Mouse (Mus musculus) kidney, adult 9 months (tissue): ENCODE measurements at regions not wholly inside any gene's neighbourhood (a gene's known extent, or its start where the extent isn't known, plus 50 kb on each side); places are given as distances from the start of the nearest gene placed in this dataset.

ENCODE experiments used
- DNase-seq: peaks from one replicate; pipeline ENCODE4 v3.0.0; 2022

DNA sequence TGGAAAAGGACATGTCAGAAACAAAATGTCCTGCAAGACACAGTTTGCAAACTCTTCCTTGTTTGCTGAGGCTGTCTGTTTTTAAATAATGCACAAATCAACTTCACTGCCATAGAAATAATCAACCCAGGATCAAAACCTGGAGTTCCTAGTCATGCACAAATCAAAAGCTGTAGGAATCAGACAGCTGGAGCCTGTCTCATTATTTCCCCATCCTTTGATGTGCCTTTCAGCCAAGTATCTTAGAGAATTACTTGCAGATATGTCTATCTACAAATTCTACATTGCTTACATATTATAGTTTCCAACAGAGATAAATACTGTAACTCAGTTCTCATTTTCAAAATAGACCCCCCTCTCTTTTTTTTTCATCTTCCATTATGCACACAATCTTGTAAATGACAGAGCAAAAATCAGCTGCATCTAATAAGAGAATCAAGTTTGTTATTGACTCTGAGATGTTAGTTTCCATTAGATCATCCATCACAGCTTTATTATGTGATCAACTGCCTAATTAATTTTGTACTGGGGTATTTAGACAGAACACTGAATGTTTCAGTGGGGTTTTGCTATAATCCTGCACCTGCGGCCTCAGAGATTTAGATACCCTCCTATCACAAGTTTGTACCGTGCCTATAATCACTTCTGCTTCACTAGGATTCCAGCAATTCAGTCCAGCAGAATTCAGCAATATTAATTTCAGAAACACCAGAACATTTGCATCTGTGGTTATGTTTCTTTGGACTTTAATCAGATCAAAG, 798.9 kb upstream of the Tenm2 start:
- no peak for DNase-seq

- no peak for DNase-seq
Measured at GRCm38 (mm10) chr11:38021704-38022103, 785.9 kb upstream of the Tenm2 start.

DNA sequence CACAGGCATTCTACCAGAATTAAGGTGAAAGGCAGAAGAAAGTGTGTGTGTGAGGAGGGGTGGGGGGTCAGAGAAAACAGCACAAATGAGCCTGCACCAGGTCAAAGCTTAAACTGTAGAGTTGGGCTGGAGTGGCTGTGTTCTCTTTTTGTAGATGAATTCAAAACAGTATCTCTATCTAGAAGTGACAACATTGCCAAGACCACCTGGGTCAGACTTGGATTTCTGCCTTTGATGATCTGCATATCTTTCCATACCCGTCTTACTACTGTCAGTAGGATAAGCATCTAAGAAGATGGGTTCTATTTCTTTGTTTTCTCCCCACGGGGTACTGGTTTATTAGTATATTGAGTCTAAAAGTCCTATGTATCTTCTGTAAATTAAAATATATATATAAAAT, 742.4 kb upstream of the Tenm2 start:
- DNase-seq, result no peak

DNA sequence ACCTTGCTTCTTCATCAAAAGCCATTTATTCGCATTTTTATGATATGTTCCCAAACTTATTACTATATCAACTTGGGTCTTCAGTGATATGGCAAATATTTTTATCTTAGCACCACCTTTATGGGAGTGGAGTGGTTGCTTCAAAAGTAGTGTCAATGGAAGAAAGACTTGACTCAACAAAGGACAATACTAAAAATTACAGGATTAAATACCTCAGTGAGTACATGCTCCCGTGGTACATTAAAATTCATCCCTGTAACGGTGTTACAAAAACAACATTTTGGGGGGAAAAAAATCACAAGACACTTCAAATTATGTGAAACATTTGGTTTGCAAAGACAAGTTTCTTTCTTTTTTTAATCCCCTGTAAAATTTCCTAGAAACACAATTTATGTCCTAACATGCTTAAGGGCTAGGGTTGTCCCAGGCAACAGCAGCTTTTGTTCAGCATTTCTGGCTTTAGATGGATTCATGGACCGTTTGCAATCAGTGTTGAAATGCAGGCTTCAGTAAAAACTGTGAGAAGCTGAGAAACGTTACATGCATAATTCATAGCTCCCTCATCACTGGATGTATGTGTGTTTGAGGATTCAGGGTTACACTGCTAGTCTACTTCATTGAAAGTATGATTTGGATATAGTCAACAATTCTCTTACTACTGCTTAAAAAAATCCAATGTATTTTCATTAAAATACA, 700.8 kb upstream of the Tenm2 start:
- no peak for DNase-seq

GRCm38 (mm10) chr11:37913161-37913560, 677.4 kb upstream of the Tenm2 start:
- no peak for DNase-seq

DNA sequence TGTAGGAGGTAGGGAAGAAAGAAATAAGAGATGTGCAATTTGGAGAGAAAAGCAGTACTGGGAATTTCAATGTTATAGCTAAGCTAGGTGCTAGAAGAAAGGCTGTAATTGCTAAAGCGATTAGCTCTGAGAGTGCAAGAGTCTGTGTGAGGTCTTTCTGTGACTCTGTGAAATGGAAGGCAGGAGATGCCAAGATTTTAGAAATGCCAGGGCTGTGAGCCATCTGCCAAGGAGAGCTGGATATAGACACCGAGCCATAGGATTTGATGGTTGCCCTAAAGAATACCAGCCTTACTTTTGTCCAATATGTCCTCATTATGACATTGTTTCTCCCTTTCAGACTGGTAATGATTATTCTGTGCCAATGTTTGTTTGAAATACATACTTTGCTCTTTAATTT, 669.2 kb upstream of the Tenm2 start:
- no peak for DNase-seq

DNA sequence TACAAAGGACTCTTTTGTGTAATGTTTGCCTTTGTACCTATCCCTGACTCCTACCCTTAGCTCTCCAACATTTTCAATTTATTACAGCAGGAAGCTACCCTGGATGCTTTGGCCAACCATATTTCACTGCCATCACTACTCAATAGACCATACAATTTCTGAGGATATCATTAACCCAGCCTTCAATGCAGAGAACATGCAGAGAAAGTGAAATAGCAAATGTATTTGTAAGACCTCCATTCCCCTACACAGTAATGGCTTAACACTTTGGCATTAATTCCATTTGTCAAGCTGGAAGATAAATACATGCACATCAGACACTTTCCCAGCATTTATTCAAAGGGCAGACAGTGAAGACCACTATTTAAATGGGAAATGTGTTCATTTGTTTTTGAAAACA, 661.9 kb upstream of the Tenm2 start:
- no peak for DNase-seq

- no peak for DNase-seq
Measured at GRCm38 (mm10) chr11:37882717-37883116, 647.0 kb upstream of the Tenm2 start.

DNA sequence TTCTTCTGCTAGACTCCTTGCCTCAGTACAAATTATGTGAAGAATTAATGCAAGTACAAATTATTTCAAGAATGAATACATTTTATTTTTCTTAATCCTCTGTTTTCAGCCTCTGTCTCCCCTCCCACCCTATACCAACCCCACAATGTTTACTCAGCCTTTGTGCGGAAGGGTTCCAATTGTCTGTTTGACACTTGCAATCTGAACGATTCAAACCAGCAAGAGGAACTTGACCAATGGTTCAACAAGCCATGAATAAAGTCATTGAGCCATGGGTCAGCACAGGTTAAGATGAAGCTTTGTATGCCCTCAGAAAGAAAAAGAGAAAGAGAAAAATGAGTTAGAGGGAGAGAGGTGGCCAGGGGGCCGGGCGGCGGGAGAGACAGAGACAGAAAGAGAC, 601.5 kb upstream of the Tenm2 start:
- no peak for DNase-seq

- no peak for DNase-seq
Measured at GRCm38 (mm10) chr11:37830975-37831374, 595.2 kb upstream of the Tenm2 start.

- no peak for DNase-seq
Measured at GRCm38 (mm10) chr11:37806761-37807160, 571.0 kb upstream of the Tenm2 start.

DNA sequence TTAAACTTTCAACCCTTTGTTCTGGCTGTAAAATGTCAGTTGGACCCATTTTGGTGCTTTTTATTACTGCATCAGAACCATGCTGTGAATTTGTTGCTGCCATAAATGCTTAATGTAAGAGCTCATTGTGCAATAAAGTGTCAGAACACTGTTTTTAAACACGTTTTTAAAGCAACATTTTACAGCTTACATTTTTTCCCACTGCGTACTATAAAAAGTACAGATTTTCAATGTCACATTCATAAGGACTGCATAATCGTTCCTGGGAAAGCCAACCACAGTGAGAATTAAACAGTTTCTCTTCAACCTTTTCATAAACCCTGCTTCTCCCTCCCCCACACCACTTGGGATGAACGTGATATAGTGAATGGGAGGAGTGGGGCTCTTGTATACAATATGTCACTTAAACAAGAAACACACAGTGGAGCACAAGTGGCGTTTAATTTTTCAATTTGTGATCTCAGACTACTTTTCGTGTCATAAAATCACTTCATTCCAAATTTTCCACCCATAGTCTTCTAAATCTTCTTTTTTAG, 563.1 kb upstream of the Tenm2 start:
- DNase-seq, result no peak

- DNase-seq, result no peak
Measured at GRCm38 (mm10) chr11:37772481-37773089, 536.8 kb upstream of the Tenm2 start.

DNA sequence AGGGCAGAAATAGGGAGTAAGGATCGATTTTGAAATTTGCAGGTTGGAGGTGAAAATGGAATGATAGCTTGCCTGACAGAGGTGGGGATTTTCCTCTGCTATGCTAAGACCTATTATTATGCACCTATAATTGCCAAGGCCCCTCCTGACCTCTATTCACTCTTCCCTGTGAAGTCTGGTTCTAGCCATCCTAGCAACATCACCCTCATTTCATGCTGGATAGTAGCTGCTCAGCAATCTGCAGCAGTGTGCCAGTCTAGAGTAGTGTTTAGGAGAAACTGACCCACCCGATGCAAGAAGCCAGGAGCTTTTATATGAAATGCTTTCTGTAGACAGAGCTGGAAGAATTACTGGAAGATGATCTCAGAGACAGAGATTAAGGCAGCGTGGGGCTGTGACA, 535.1 kb upstream of the Tenm2 start:
- no peak for DNase-seq

DNA sequence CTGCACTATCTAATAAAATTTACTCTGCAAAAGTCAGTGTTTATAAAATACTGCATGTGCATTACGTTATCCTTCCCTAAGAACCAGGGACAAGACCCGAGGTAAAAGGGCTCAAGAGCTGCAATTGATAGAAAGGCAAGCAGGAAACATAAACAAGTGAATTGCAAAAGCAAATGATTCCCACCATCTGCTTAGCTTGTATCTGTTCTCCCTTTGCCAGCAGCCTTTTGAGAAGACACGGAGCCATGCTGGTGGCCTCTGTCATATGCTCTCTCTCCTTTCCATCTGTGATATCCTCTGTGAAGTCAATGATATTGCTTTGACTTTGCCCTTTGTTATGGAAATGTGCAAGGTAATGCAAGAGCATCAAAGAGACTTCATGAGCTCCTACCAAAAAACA, 532.4 kb upstream of the Tenm2 start:
- DNase-seq, result no peak

DNA sequence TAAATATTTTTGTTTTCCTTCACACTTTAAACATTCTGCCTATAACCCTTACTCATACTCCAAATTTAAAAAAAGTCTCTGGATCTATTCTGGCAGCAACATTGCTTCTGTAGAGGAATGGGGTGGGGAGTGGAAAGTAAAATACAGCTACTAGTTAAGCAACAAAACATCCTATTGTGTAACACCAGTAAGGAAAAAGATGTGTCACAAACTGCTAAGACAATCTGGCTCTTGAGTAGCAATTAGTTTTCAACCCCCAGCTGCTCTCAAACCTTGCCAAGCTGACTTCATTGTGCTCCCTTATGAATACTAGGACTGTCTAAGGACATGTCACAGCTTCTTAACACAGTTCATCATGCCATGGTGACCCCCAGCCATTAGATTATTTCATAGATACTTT, 500.2 kb upstream of the Tenm2 start:
- DNase-seq, result no peak

DNA sequence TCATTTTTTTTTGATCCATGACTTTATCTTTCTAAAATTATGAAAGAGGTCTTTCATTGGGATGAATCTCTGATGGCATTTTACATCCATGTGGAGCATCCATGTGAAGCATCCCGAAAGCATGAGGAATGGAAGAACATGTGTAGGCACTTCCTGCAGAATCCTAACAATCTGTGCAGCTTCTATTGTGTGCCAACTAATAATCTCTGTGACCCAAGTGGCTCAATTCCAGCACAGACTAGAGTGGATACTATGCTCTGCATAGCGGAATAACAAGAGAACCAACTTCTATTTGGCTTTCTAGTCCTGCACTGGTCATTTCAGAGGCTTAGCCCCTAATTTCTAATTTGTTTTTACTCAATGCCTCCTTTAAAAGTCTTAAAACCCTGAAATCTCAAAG, 499.7 kb upstream of the Tenm2 start:
- DNase-seq, result no peak

DNA sequence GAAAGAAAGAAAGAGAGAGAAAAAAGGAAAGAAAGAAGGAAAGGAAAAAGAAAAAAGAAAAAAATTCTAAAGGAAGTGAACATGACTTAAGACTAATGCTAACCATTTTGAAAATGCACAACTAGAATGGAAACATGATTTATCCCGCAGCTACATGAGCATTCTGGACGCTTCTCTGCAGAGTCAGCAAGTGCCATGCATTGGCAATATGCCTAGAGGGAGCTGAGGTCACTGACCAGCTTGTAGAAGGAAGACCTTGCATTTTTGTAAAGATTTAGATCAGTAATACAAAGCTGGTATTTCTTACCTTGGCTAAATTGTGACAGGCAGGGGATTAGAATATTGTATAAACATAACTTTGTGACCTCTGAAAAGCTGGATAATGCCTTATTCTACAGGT, 461.2 kb upstream of the Tenm2 start:
- DNase-seq, result peak; percentile 41

DNA sequence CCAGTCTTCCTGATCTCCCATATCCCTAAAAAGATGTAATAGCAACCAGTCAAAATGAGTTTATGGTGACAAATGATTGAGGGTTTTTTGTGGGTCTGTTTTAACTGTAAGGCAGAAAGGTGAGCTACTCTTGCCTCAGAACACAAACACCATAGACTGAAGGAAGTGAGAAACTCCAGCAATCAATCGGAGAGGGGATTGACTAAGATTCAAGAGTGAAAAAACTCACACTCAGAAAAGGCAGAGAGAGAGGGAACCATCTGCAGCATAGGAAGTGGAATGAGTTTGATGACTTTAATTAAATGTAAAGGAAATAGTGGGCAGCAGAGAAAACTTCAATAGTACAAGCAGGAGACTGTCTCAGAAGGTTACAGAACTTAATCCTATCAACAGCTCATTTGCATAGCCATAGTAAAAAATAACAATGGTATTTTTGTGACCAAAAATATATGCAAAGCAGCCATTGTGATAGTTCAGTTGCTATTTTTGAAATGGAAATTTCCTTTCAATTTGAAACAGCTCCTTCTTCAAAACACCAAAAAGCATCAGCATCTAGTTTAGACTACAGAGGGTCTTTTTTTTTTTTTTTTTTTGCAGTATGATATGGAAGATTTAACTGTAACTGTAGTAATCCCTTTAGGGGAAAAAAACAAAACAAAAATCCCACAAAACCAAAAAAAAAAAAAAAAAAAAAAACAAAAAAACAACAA, 442.9 kb upstream of the Tenm2 start:
- DNase-seq, result no peak

DNA sequence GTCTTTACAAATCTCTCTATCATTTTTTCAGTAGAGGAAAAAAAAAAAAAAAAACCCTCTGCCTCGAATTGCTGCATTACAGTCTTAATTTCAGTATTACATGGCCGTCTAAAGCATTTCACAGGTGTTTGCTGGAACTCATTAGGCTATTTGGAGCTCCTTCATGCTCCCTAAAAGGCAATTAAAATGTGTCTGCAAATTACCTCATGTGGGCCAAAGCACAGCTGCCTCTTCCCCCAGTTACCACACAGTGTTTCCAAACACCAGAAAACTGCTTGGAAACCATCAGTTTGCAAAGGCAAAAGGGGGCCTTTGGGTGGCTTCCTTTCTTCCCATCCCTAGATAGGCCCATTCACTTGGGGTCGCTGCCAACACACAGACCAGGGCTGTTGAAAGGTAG, 435.6 kb upstream of the Tenm2 start:
- no peak for DNase-seq

DNA sequence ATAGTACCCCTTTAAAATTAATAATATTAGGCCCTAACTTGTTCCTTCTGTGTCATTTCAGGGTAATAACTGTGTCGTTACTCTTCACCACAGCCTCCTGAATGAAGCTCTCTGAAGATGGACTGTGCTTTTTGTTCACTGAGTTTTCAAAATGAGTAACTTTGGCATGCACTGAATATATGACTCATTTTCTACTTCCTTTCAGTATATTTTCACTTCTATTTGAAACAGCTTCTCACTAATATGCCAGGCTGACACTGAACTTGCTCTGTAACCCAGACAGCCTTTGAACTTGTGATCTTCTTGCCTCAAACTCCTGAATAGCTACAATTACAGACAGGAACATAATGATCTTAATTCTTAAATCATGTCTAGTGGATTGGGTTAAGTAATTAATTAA, 431.2 kb upstream of the Tenm2 start:
- DNase-seq, result no peak

- DNase-seq, result no peak
Measured at GRCm38 (mm10) chr11:37650095-37650494, 414.3 kb upstream of the Tenm2 start.

GRCm38 (mm10) chr11:37623290-37623689, 387.5 kb upstream of the Tenm2 start:
- no peak for DNase-seq
